Mouse (Mus musculus) lung, adult 2 months (tissue): ENCODE data around the gene Tcf7l2. TPM values are rescaled to one million over a fixed set of nuclear protein-coding genes. Genes with fewer than 3 reads are reported as not detected.

Experiments
- DNase-seq: peaks from one replicate; pipeline ENCODE4 v3.0.0; 2022
- H3K4me1 ChIP-seq: fragments of 200-500 bp; 2 replicates; pipeline ENCODE4 v1.6.1; 2011; ENCODE audit warnings: low read length; ENCODE audit not compliant: control insufficient read depth, insufficient read depth
- H3K4me3 ChIP-seq: fragments of 200-500 bp; replicated peaks from 2 replicates; pipeline ENCODE3; 2011; ENCODE audit warnings: low read depth, mild to moderate bottlenecking, control low read depth, low read length; ENCODE audit errors: extremely low read depth
- CTCF ChIP-seq: fragments of 200-500 bp; IDR thresholded peaks from 2 replicates; pipeline ENCODE4 v1.5.1; 2011; ENCODE audit warnings: mild to moderate bottlenecking, low read length, control low read depth; ENCODE audit not compliant: insufficient read depth
- POLR2A ChIP-seq: fragments of 200-500 bp; IDR thresholded peaks from 2 replicates; pipeline ENCODE4 v1.6.1; 2011; ENCODE audit warnings: low read depth, mild to moderate bottlenecking, control low read depth, low read length, borderline replicate concordance; ENCODE audit errors: extremely low read depth
- WGBS: fragments of 180-500 bp; shearing (Covaris S2); methylation state at CpG from one replicate; pipeline ENCODE4 v1.1.7; 2018; 5-methylcytosine and 5-hydroxymethylcytosine counted together
- polyA plus RNA-seq: library from polyadenylated mRNA; depleted of rRNA; stranded (reverse); fragments of >200 nt; gene quantifications from 2 replicates; pipeline ENCODE4 v1.2.3, GENCODE M21; 2012

The Tcf7l2 gene
- polyA plus RNA-seq, 1 experiment, result 18.5 TPM

DNA sequence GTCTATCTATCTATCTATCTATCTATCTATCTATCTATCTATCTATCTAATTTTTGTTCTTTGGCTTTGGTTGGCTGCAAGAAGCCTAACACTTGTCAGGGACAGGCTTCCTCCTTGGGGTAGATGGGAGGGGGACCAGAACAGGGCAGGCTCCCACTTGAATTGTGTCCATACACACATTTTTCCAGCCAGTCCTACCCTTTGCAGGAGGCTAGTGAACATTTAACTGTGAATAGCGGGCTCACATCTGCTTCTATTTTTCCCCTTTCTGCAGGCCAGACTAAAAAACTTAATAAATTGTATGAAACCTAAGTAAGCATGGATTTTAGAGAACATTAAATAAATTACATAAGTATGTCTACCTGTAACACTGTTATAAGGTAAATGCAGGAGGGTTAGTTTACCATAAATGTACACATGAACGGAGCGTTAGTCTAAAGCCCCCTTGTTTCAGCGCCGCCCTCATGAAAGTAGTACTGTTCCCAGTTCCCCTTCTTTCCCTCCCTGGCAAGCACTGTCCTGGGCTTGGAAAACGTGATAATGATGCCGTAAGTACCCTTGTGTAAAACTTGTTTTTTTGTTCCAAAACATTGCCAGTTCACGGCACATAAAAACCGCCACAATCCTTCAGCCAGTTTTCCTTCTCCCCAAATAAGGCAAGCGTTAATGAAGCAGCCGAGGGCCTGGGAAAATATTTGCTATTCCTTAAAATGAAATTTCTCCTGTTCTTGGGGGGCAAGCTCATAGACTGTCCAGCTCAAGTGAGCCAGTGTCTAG, 101.7 kb downstream of the Tcf7l2 start:
- DNase-seq, result no peak
- WGBS, result 78% methylated on average over 11 of the region's 11 CpGs
- no peak for TF ChIP-seq CTCF
- TF ChIP-seq POLR2A, result no peak
- H3K4me3 ChIP-seq, result no peak overlapping the region
- H3K4me1 ChIP-seq, result peaks cover 12% of the 10 kb centered on the region

DNA sequence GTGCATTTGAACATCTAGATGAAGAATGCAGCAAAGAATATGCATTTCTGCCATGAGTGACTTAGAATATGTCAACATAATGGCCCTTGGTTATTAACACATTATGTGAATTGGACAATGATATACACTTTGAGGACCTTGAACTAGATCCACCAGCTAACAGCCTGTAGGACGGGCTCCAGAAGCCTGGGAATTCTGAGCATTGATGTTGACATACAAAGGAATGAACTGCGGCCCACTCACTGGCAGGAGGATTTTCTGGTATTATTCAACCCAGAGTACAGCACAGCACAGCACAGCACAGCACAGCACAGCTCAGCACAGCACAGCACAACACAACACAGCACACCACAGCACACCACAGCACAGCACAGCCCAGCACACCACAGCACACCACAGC, 104.1 kb downstream of the Tcf7l2 start:
- WGBS, result 80% methylated on average over 2 of the region's 2 CpGs
- H3K4me3 ChIP-seq, result no peak overlapping the region
- no peak for DNase-seq
- no peaks in the 10 kb centered on the region; the same call in 1 of the 2 replicates for H3K4me1 ChIP-seq
- TF ChIP-seq CTCF (no peak), POLR2A (no peak)

DNA sequence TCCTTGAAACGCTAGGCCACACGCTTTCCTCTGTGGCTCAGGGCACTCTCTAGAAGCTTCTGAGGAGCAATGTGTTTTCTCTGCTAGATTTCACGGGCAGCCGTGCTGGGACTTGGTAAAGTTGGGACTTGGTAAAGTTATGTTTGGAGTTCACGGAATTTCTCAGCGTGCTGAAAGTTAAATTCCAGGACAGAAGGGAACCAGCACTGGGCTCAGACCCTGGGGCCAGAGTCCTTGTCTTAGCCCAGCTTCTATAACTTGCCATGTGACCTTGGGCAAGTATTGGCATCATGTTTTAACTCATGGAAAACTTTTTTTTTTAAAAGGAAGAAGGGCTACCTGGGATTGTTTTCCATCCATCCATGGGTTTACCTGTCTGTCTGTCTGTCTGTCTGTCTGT, 104.6 kb downstream of the Tcf7l2 start:
- H3K4me3 ChIP-seq, result no peak overlapping the region
- no peak for DNase-seq
- H3K4me1 ChIP-seq, result no peaks in the 10 kb centered on the region
- TF ChIP-seq POLR2A (no peak), CTCF (no peak)
- 88% methylated on average over 6 of the region's 6 CpGs for whole genome bisulfite sequencing

DNA sequence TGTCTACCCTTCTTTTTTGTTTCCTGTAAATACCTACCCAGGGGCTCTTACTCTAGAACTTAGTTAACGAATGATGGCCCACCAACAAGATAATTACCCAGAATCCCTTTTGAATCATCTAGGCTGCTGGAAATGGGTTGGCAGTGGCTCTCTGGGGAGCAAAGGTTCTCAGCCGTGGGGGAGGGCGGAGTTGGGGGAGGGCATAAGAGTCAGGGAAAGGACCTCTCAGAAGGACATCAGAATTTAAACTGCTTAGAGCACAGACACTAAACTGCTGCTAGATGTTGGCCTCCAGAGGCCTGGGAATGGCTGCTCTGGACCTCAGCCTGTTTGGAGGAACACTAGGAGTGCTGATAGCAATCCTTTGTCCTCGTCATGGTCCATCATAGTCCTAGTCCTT, 105.4 kb downstream of the Tcf7l2 start:
- Histone ChIP-seq H3K4me3 (no peak overlapping the region), H3K4me1 (peaks cover 7% of the 10 kb centered on the region; the same call in 1 of the 2 replicates)
- TF ChIP-seq CTCF, result no peak
- no peak for TF ChIP-seq POLR2A
- WGBS, result 75% methylated on average over 4 of the region's 4 CpGs
- no peak for DNase-seq

DNA sequence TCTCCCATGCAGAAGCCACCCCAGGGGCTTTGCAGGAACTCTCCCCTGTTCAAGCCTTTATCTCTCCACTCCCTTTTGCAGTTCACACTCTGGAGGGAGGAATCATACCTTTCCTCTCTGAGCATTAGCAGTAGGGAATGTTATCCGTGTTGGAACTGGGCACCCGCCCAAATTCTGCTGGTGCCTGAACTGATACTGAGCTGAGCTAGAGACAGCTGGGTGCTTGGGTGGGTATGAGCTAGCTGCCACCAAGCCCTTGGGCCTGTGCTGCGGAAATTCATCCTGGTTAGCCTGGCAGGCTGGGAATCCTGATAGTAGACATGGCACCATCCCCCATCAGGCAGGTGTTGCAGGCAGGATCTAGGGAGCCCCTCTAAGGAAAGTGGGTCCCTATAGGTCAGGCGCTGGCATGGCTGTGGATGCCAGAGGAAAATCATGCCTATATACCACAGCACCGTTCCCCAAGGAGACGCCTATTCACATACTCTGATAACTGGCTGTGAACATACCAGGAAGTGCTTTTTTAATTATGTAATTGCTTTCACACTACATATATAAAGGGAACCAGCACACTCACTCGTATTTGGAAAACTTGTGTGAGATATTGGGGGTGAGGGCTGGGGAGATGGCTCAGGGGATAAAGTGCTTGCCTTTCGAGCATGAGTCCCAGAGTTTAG, 108.9 kb downstream of the Tcf7l2 start:
- TF ChIP-seq CTCF (no peak), POLR2A (no peak)
- WGBS, result 72% methylated on average over 8 of the region's 8 CpGs
- Histone ChIP-seq H3K4me3 (no peak overlapping the region), H3K4me1 (peaks cover 7% of the 10 kb centered on the region; the same call in 1 of the 2 replicates)
- no peak for DNase-seq

DNA sequence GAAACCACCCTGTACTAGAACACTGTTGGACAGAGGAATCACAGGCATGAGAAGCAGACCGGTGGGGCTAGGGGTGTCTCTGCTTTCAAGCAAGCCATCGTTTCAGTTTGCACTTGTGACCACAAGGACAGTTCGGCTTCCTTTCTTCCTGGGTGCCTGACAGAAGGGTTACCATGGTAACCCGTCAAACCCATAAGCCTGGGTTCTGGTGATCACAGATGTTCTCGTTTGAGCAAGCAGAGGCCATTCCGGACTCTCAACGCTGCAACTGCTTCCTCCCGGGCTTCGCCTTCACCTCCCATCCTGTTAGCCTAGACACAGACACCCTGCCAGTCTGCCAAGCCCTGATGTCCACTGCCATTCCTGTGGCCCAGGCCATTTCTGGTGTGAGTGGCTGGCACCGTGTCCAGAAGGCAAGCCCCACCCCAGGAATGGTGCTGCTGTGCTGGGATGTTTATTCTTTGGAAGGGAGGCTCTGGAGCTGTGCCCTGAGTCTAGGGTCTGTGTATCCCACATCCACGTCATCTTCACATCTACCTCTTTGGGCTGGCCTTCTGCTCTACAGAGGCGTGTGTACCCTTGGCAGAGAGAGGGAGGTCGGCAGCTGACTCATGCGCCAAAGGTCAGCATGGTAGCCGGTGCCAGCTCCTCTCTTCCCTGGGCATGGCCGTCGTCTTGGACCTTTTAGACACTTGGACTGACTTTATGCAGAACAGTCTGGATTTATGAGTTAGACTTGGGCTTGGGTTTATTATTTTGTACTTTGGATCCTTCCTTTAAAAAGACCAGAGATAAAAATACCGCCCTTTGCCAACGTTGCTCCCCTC, 110.1 kb downstream of the Tcf7l2 start:
- WGBS, result 50% methylated on average over 19 of the region's 19 CpGs
- Histone ChIP-seq H3K4me3 (no peak overlapping the region), H3K4me1 (peaks cover 7% of the 10 kb centered on the region; the same call in 1 of the 2 replicates)
- no peak for DNase-seq
- no peak for TF ChIP-seq POLR2A
- TF ChIP-seq CTCF, result no peak

DNA sequence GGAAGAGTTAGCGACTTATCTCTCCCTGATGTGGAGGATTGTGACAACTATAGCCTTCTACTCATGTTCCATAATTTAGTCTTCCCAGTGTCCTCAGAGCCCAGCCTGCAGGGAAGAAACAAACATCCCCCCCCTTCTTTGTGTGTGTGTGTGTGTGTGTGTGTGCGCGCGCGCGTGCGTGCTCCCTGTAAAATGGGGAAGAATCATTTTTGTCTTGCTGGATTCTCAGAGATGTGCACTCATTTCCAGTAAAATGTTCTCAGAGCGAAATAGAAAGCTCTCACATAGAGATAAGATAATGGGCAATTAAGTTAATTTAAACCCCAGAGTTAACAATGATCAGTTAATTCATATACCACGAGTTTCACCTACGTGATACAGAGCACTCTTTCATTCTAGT, 112.8 kb downstream of the Tcf7l2 start:
- H3K4me1 ChIP-seq, result peaks cover 7% of the 10 kb centered on the region; the same call in 1 of the 2 replicates
- H3K4me3 ChIP-seq, result no peak overlapping the region
- 91% methylated on average over 10 of the region's 10 CpGs for WGBS
- TF ChIP-seq POLR2A (no peak), CTCF (no peak)
- no peak for DNase-seq

DNA sequence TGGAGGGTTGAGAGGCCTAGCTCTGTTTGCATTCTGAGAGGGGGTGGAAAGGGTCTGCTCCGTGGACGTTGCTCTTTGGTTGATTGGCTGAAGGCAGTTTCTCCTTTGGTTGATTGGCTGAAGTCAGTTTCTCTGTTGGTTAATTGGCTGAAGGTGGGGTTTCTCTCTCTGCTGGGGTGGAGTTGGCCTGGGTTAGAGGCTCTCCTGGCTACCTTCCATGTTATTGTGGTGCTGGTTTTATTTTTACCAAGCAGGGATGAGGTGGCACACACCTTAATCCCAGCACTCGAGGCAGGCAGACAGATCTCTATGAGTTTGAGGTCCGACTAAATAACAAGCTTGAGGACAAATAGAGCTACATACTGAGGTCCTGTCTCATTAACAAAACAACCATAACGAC, 114.0 kb downstream of the Tcf7l2 start:
- 75% methylated on average over 5 of the region's 5 CpGs for WGBS
- Histone ChIP-seq H3K4me1 (peaks cover 7% of the 10 kb centered on the region; the same call in 1 of the 2 replicates), H3K4me3 (no peak overlapping the region)
- TF ChIP-seq POLR2A (no peak), CTCF (no peak)
- DNase-seq, result no peak

DNA sequence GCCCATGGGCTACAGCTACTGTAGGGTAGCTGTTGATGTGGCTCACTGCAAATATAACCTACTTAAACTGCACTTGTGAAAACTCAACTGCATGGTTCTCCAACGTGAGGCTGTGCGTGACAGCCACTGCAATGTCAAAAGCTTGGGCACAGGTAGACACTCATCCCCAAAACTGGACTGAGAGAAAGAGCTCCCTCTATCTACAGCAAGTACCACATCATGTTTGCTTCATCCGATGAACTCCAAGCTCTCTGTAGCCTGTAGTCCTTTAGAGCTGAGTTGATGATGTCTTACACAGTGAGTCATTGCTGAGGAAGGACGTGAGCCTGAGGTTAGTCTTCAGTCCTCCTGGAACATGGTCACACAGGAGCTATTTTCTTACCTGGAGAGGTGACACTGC, 115.7 kb downstream of the Tcf7l2 start:
- no peak for DNase-seq
- WGBS, result 80% methylated on average over 4 of the region's 4 CpGs
- H3K4me3 ChIP-seq, result no peak overlapping the region
- TF ChIP-seq POLR2A (no peak), CTCF (no peak)
- H3K4me1 ChIP-seq, result no peaks in the 10 kb centered on the region
